Mouse (Mus musculus) lung, postnatal 4 days (tissue): ENCODE data around the gene Myoc.
"Not testable (repeated sequence)": the region's sequence is repeated elsewhere in the genome, so short reads cannot be mapped to it uniquely, and the experiment has no call there.

Experiments
- DNase-seq, 2 experiments: peaks; one replicate each; pipeline ENCODE4 v3.0.0; 2021

The Myoc gene

GRCm38 (mm10) chr1:162639051-162639750 is at the start of gene Myoc:
TSS of gene Myoc (plus strand) at chr1:162639155.
- DNase-seq: no peak

- peak; percentile 17 to 25 for DNase-seq
These were observed 49.5 kb upstream of the Myoc start for GRCm38 (mm10) chr1:162589443-162589842.

- no peak for DNase-seq
These were observed 48.4 kb upstream of the Myoc start for GRCm38 (mm10) chr1:162590415-162590997.

GRCm38 (mm10) chr1:162597379-162598102 is 41.4 kb upstream of the Myoc start:
- no peak for DNase-seq

- peak; percentile 15 to 57 for DNase-seq
These were observed 39.3 kb upstream of the Myoc start for GRCm38 (mm10) chr1:162599617-162600016.

GRCm38 (mm10) chr1:162601288-162601687 is 37.7 kb upstream of the Myoc start:
- no peak for DNase-seq

- no peak for DNase-seq
These were observed 30.8 kb upstream of the Myoc start for GRCm38 (mm10) chr1:162608127-162608526.

GRCm38 (mm10) chr1:162609633-162610250 is 29.2 kb upstream of the Myoc start:
- DNase-seq: no peak

GRCm38 (mm10) chr1:162611191-162611590 is 27.8 kb upstream of the Myoc start:
- no peak for DNase-seq

GRCm38 (mm10) chr1:162615511-162615910 is 23.4 kb upstream of the Myoc start:
- no peak for DNase-seq

- DNase-seq: no peak
These were observed 18.5 kb upstream of the Myoc start for GRCm38 (mm10) chr1:162620487-162620886.

GRCm38 (mm10) chr1:162623895-162624294 is 15.1 kb upstream of the Myoc start:
- no peak for DNase-seq

GRCm38 (mm10) chr1:162625229-162625628 is 13.7 kb upstream of the Myoc start:
- peak; percentile 27 to 43 for DNase-seq

- not testable (repeated sequence) for DNase-seq
These were observed 11.1 kb upstream of the Myoc start for GRCm38 (mm10) chr1:162627821-162628220.

GRCm38 (mm10) chr1:162628326-162628725 is 10.6 kb upstream of the Myoc start:
- DNase-seq: not testable (repeated sequence)

GRCm38 (mm10) chr1:162635291-162635931 is 3.5 kb upstream of the Myoc start:
- DNase-seq: not testable (repeated sequence)

GRCm38 (mm10) chr1:162636516-162636915 is 2.4 kb upstream of the Myoc start:
- DNase-seq: no peak

- DNase-seq: no peak
These were observed 420 bp upstream of the Myoc start for GRCm38 (mm10) chr1:162638535-162638934.

- DNase-seq: no peak
These were observed 906 bp downstream of the Myoc start for GRCm38 (mm10) chr1:162639861-162640260.

- DNase-seq: no peak
These were observed 3.6 kb downstream of the Myoc start for GRCm38 (mm10) chr1:162642591-162642990.

GRCm38 (mm10) chr1:162643752-162644151 is 4.8 kb downstream of the Myoc start:
- peak; percentile 32 to 65 for DNase-seq

GRCm38 (mm10) chr1:162646083-162646686 is 7.2 kb downstream of the Myoc start:
- DNase-seq: peak in 1 of 2 experiments; percentile 18
